Mouse (Mus musculus) heart, adult 2 months (tissue): ENCODE measurements around the gene Rnf146.
A peak's percentile ranks its signal among the peaks of the same experiment; 100 is the strongest.

ENCODE experiments used
- CTCF ChIP-seq: fragments of 200-600 bp; IDR thresholded peaks from 2 replicates; pipeline ENCODE4 v1.8.1; 2022; ENCODE audit warnings: antibody characterized with exemption, mild to moderate bottlenecking, moderate library complexity
- POLR2A ChIP-seq: fragments of 200-500 bp; IDR thresholded peaks from 2 replicates; pipeline ENCODE4 v1.6.1; 2011; ENCODE audit warnings: mild to moderate bottlenecking, low read depth, low read length, control low read depth; ENCODE audit not compliant: insufficient read depth

DNA sequence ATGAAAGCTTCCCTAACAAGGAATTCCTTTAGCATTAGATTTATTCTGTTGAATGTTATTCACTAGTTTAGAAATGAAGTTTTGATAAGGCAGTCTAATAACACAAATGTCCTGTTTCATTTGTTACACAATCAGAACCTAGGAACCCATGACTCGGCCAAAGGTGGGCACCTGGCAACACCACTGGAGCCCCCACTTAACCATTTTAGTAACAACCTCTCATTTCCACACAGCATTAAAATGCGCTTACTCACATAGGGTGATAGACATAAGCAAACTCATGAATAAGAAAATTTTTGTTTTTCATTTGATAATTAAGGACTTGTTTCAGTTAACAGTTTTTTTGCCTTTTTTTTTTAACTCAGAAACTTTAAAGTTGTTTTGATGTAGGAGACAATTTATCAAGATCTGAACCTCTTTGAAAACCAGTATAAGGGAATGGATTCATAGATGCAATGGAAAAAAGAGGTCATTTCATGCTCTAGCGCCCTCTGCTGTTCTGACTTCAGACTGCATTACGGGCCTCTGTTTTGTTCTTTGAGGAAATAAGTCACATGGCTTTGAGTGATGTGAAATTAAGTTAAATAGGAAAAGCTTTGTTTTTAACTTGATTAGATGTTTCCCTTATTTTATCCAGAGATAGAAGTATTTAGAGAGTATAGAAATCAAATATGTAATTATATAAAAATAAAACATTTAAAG is 23.7 kb downstream of the Rnf146 start:
- peak; percentile 89 for TF ChIP-seq CTCF
- TF ChIP-seq POLR2A: no peak
